Mouse (Mus musculus) kidney, adult 10 weeks (tissue): ENCODE results near the gene Gemin5. TPM values are rescaled to one million over a fixed set of nuclear protein-coding genes. Genes with fewer than 3 reads are reported as not detected.

ENCODE experiments used
- polyA plus RNA-seq: library from polyadenylated mRNA; stranded (reverse); fragments of 350-450 nt; fragmentation: Illumina TruSeq; extraction: RNeasy Lipid Tissue Mini Kit (QIAGEN cat#74804); gene quantifications from one replicate; pipeline ENCODE4 v1.2.3, GENCODE M21; 2014; ENCODE audit warnings: low read depth, low replicate concordance

Gemin5 gene
- polyA plus RNA-seq, result 3.9 TPM

DNA sequence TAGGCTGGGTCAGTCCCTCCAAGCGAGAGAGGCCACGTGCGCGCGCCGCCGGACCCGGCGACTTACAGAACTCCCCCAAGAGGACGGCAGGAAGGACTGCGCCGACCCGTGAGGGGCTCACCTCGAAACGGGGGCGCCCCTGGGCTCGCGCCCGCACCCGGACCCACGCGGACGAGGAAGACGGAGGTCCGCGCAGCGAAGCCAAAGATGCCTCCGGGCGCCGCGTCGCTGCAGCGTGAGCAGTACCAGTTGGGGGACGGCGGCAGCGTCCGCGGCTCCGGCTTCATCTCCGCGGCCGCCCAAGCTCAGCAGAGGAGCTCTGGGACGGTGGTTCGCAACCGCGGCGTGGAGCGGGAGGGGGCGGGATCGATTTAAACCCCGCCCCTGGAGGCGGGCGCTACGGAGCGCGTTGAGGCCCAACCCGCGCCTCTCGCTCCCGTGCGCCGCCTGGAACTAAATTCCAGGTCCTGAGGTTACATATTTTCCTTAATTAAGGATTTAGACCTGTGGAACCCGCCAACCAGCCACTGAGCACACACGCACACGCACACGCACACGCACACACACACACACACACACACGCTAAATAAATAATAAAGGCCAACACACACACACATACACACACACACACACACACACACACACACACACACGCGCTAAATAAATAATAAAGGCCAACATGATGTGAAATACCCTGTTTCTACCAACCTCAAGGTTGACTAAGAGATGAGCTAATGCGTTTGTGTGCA lies at the start of gene Gemin5:
Gene Gemin5 (minus strand): TSS at position 373 of the 749 bp plus-strand sequence.

DNA sequence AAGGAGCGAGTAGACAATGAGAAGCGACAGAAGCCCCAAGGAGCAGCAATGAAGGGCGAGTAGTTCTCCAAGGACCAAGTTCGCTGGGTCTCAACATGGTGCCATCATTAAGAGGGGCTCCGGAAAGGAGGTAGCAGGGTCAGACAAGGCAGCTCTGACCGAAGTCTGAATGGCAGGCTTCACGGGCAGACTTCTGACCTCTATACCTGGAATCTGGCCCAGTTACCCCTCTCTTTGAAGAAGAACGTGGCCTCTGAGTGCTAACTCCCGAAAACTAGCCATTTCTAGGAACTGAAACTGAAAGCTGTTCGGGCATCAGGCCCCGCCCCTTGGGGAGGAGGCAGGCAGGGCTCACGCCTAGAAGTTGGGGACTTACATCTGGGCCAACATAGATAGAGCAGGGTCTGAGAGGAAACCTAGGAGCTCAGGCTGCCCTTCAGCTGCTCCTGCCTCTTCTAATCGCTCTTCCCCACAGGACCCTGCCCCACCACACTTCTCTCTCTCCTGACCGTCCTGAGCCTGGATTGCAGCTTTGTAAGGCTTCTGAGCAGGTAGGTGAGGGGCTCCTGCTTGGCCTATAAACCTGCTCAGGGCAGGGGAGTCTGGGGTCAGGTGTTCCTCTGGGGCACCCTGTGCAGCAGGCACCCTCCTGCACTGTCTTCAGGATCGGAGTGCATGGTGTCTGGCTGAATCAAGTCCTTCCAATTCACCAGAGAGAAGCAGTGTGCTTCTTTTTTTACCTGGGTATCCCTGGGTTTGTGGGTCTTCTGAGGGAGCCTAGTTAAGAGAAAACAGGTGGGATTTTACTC lies 31.1 kb upstream of the Gemin5 start, which contains the start of the genes Igtp and Irgm2:
Gene Igtp (plus strand): TSS at position 328 of the 809 bp plus-strand sequence.
Gene Irgm2 (plus strand): TSS at position 390 of the 809 bp plus-strand sequence.

DNA sequence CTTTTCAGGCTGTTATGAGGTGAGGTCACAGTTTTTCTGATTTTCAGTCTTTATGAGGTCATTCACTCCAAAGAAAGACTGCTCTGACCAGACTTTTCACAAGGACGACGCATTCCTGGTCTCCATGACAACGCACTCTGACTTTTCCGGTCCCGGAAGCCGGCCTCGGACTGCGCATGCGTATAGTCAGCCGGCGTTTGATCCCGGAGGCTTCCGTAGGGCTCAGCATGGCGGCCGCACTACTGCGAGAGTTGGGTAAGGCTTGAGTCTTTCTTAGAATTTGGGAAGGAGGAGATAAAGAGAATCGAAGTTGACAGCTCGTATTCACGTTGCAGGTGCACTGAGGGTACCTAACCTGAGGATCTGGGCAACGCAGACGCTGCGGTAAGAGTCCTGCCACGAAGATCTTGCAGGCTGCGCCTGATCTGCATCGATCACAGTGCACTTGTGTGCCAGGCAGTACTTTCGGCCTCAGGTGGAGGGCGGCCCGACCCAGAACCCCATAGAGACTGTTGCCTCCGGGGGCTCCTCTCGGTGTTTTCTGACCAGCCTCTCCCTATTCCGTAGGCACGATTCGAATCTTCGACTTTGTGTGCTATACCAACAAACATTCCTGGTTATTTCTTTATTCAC lies 3.2 kb upstream of the Gemin5 start, which contains the start of gene Mrpl22:
Gene Mrpl22 (plus strand): TSS at position 203 of the 633 bp plus-strand sequence.

DNA sequence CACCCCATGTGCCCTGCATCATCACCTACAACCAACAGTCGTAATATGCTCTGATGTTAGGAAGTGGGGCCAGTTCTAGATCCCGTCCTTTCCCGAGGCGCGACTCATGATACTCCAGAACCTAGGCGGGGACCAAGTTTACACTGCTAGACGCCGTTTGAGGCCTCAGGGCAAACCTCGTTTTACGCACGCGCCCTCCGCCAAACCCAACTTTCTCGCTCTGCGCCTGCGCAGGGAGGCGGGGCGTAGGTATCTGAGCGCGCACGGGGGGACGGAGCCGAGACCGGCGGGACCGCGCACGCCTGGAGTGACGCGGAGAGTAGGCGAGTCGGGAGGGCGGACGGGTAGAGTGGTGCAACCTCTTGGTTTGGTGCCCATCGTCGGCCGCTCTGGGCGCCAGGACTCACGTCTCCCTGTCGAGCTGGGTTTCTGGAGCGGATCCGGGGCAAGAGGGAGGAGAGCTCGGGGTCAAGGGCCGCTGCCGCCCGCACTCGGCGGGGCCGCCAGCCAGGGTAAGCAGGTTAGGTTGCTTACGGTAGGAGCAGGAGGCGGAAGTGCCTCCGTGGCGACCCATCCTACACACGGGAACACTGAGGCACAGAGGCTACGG lies 64.5 kb downstream of the Gemin5 start, which contains the start of gene Cnot8:
Gene Cnot8 (plus strand): TSS at position 457 of the 610 bp plus-strand sequence.

DNA sequence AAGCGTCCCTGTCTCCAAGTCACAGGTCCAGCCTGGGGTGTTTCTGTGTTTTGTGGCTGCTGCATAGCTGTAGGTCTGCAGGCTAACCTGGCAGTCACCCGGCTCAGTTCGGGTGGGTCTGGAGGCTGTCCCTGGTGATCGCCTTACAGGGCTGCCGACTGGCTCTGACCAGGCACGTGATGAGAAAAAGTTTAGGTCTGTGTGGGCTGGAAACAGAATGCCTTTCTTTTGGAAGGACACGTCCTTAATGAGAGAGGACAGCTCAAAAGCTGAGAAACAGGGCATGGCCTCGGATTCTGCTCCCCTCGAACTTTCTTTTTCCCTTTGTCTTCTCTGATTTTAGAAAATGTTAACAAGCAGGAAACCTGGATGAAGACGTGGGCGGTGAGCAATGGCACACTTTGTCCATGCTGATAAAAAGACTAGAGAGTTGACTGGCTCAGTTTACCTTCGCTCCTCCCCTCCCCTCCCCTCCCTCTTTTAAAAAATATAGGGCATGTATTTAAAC lies 75.3 kb downstream of the Gemin5 start, which contains the start of gene Gm12248:
Gene Gm12248 (minus strand): TSS at position 114 of the 508 bp plus-strand sequence.

Other genes with a start within 250 kb of the Gemin5 start
- gene Larp1, start 159.5 kb downstream of the Gemin5 start, polyA plus RNA-seq, result 16.2 TPM
- not detected for gene Gm12248, start 75.4 kb downstream of the Gemin5 start, polyA plus RNA-seq
- 24.2 TPM for gene Cnot8, start 64.4 kb downstream of the Gemin5 start, polyA plus RNA-seq
- gene Mrpl22, start 3.1 kb upstream of the Gemin5 start, polyA plus RNA-seq, result 70.5 TPM
- gene Igtp, start 31.0 kb upstream of the Gemin5 start, polyA plus RNA-seq, result 11.9 TPM
- gene Irgm2, start 31.1 kb upstream of the Gemin5 start, polyA plus RNA-seq, result 17.5 TPM
- not detected for gene 4930438A08Rik, start 106.3 kb upstream of the Gemin5 start, polyA plus RNA-seq
- gene Zfp692, start 138.5 kb upstream of the Gemin5 start, polyA plus RNA-seq, result 0.61 TPM
- gene Zfp672, start 161.8 kb upstream of the Gemin5 start, polyA plus RNA-seq, result 65.9 TPM
- 0.65 TPM for gene Sh3bp5l, start 162.2 kb upstream of the Gemin5 start, polyA plus RNA-seq
- not detected for gene Lypd8, start 210.5 kb upstream of the Gemin5 start, polyA plus RNA-seq